Mouse (Mus musculus) gonadal fat pad, adult 2 months (tissue): ENCODE data around the gene Sorl1. TPM values are rescaled to one million over a fixed set of nuclear protein-coding genes. Genes with fewer than 3 reads are reported as not detected.
"Not testable (repeated sequence)": the region's sequence is repeated elsewhere in the genome, so short reads cannot be mapped to it uniquely, and the experiment has no call there.

Experiments
- DNase-seq: peaks from one replicate; pipeline ENCODE4 v3.0.0-alpha.2; 2012; ENCODE audit warnings: low read depth
- polyA plus RNA-seq: library from polyadenylated mRNA; depleted of rRNA; stranded (reverse); fragments of >200 nt; gene quantifications from 2 replicates; pipeline ENCODE4 v1.2.3, GENCODE M21; 2012

Sorl1 gene
- polyA plus RNA-seq, 1 experiment: 29.0 TPM

DNA sequence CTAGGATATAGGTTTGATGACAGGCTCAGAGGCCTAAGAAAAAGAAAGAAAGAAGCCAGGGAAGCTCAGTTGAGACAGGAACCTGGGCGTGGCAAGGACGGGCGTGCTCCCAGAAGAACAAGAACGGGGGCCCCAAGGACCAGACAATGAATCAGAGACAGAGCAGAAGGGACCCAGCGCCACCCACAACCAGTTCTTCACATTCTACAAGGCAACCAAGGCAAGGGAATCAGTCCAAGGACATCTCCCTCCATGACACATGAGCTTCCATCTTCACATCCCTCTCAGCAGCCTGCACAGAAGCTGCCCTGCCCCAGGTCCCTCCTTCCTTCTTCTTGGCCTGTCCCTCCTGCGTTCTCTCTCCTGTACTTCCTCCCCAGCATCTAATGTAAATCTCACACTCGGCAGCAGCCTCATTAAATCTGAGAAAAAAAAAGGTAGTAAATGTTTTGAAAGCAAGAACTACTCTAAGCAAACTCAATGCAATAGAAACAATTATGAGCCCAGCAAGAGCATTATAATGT, 30.0 kb downstream of the Sorl1 start:
- no peak for DNase-seq

DNA sequence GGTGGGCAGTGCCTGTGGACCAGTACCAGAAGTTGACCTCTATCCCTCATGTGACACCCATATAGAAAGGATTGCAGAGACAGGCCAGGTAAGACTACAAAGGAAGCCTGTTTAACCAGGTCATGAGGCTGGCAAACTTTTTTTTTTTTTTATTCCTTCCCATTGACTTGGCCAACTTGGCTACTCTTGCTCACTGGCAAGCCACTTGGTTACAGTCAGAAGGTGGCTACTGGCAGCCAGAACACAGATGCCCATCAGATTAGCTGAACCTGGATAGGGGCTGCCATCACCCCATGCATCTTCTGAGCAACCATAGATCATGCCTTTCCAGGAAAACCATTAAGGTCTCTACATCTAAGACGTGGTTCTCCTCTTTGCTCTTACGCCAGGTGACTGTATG, 31.3 kb downstream of the Sorl1 start:
- peak; percentile 66 for DNase-seq

DNA sequence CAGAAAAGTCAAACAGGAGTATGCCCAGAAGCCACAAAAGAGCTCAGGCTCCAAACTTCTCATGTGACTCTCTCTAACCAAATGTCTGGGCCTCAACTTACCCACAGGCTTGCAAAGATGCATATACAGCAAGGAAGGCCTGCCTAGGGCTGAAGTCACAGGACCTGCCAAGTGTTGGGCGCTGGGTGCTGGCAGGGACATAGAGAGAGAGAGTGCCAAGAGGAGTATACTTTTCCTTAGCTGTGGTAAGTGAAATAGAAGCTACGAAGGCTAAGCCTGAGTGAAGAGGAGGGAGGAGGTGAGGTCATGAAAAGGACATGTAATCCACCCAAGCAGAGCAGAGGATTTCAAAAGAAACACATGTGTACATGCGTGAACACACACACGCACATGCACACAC, 32.5 kb downstream of the Sorl1 start:
- no peak for DNase-seq

DNA sequence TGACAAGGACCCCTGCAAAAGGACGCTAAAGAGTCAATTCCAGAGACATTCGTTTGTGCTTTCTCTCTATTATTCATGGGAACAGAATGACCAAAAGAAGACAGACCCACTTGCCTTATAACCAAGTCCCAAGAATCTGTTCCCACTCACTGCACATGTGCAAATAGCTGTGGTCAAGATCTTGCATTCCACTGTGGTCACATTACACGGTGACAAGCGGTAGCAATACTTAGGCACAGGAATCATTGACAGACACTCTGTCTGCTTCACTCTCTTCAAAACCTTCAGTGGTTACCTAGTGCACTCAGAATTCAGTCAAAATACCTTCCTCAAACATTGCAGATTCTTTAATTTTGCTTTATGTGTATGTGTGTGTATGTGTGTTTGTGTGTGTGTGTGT, 36.2 kb downstream of the Sorl1 start:
- DNase-seq: no peak

DNA sequence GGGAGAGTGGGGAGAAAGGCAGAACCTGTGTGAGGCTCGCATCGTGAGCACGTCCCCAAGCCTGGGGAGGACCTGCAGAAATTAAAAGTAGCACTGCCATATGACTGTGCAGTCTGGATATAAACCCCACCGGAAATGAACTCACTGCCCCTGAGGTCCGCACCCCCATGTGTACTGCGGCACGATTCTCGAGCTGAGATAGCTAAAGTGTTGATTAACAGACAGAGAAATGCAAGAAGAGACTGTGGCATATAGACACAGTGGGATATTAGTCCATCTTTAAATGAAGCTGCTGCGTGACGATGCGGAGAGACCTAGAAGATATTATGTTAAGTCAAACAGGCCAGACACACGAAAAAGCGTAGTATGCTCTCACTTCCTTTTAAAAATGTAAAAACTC, 38.1 kb downstream of the Sorl1 start:
- no peak for DNase-seq

DNA sequence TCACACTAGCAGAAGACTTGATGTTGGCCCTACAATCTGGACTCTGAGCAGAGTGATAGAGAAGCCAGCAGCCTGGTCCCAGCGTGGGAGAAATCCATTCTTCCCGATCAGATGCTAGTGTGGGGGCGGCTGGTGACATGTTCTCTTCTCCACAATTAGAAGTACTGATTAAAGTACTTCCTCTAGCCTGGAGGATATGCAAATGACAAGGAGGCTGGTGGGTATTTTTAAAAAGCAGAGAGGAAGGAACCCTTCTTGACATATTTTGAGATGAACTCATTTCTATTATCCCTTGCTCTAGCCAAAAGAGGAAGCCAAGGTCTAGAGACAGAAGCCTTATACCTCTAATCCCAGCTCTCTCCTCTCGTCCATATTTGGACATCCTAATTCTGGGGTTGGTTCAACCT, 40.4 kb downstream of the Sorl1 start:
- DNase-seq: no peak

DNA sequence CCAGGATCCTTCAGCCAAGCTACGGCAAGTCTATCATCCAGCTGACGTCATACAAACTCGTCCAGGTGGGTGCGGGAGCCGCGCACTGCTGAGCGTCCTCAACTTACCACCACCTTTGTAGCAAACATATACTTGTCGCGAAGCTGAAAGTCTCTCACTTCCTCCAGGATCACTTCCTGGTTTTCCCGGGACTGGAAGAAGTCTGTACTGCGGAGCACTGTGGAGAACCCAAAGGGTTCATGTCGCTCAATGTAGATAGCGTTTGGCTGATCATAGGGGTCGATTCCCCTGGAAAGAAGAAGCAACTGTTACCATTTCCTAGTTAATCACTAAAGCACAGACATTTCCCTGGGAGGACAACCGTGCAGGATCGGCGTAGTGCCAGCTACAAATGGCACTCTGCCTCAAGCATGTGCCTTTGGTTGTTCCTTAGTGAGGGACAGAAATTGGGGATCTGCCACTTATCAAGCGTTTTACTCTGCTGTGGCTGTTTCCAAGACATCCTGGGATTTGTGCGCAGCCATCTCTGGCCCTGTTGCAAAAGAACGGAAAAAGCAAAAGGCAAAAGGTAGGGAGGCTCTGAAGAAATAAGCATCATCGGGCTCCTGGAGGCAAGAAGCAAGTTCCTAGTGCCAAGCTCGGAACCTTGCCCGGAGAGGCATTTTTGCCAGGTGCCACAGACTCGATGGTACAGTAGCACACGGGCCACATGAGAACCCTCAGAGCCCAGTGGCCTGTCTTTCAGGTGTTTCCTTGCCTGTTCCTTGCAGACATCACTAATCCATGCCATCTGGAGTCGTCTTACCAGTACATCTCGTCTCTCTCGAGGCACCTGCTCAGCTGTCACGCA, 42.2 kb downstream of the Sorl1 start:
- no peak for DNase-seq

DNA sequence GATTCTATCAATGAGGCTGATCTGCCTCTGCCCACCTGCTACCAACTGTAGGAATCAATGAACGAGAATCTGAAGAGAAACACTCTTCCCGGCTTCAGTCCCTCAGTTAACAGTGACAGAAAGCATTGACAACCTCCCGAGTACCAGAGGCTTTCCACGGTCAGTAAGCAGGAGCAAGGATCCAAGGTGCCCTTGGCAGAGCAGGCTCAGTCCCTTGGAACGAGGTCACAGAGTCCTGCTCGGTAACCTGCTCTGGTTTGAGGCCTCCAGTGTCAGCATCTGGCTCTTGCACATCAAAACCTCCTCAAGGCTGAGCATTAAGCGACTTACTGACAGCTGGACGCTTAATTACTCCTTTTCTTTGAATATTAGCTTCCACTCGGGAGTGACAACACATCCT, 43.4 kb downstream of the Sorl1 start:
- DNase-seq: no peak

DNA sequence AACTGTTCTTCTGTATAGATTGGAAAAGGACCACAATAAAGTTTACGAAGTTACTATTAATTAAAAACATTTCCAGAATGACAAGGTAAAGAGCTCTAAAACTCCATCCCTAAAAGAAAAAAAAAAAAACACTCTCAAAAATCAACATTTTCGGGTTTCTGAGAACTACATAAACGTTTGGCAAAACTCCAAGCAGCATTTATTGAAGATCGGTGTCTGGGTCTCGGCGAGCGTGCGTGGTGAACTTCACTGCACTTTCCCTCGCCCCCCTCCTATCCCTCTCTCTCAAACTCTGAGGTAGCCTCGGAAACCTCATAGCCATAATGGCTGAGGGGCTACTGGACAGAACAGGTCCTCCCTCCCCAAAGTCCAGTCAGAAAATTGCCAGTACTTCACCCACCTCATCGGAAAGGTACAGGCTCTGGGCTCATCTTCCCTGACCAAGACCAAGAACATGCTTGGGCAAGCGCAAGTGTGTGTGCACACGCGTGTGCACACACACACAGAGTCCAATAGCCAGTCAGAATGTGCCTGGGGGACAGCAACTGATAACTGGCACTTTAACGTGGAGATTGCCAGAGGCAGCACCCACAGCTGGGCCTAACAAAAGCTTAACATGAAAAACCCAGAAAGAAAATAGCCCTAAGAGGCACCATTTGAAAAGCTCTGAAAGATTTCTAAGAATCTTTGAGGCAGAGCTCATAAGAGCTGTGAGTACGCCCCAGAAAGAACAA, 46.8 kb downstream of the Sorl1 start:
- DNase-seq: no peak

DNA sequence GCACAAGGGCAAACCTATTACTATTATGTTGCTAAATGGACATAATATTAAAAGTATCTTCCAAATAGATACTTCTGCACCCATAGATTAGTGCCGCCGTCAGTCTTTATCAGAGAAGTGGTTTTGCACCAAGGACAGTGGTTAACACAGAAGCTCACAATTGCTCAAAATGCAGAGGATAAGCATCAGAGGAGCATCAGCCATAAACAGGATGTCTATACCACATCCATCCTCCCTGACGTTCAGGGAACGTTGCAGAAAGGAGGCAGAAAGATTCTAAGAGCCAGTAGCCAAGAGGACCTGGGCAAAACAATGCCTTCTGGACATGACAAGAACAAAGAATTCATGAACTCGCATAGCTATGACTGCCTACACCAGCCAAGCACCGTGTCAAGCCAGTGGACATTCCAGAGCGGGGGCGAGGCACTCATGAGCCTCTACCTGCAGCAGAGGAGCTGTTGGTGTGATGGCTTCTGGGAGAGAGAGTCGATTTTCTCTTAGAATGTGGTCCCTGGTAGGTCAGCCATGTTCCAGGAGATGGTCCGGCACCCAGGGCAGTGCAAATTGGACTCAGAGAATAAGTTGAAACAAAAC, 47.7 kb downstream of the Sorl1 start:
- DNase-seq: no peak

DNA sequence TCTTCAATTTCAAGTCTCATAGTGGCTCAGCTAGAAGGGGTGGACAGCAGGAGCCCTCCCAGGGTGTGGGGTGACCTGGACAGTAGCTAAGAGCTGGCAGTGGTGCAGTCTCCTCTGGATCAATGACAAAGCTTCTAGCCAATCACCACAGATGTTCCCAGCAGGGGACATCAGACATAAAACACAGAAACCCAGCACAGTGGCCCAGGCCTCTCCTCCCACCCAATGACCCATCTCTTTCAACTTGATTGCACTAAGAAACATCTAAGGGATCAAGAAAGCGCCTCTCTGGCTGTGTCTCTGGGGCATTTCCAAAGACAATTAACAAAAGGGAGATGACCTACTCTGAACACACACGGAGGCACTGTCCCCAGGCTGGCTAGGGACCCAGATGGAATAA, 48.9 kb downstream of the Sorl1 start:
- no peak for DNase-seq

DNA sequence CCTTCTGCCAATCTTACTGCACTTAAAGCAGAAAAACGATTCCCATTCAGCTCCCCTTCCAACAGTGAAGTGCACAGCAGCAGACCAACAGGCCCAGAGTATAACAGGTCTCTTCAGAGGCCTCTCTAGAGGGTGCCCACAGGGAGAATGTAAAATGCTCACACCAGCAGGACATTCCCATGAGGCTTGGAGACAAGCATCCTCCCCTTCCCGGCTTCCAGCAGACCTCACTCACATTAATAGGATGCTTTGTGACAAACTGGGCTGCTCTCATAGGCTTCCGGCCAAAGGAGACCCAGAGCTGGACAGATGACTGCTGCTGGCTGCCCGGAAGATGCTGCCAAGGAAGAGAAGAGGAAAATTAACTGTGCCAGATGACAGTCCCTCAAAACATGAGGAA, 52.1 kb downstream of the Sorl1 start:
- no peak for DNase-seq

DNA sequence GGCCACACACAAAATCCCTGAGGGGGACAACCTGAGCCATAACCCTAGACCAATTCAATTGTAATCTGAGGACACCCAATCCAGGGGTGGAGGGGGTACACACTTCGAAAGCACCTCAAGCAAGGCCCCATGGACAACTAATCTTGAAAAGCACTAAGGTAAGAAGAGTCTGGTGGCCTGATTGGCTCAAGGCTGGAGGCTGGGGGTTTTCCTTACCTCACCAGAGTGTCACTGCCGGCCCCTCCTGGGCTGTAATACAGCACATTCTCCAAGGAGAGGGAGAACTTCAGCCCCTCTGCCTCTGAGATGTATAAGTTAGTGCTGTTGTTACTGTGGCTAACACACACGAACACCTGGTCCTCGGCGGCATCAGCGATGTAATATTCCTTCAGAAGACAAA, 53.2 kb downstream of the Sorl1 start:
- DNase-seq: no peak

DNA sequence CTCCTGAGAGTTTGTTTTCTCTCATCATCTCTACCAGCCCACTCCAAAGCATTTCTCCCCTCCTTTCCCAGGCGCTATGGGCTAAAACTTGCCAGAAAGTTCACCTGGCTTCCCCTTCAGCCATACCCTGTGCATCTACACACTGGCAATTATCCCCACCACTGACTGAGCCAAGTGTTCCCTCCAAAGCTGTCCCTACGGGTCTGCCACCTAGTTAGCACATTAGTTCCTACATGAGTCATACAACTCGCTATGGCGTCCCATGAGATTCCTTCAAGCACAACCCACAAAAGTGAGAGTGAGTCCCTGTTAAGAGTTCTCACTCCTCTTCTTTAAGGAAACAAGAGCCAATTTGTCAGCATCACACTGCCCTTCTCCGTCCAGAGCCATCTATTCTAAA, 54.6 kb downstream of the Sorl1 start:
- no peak for DNase-seq

DNA sequence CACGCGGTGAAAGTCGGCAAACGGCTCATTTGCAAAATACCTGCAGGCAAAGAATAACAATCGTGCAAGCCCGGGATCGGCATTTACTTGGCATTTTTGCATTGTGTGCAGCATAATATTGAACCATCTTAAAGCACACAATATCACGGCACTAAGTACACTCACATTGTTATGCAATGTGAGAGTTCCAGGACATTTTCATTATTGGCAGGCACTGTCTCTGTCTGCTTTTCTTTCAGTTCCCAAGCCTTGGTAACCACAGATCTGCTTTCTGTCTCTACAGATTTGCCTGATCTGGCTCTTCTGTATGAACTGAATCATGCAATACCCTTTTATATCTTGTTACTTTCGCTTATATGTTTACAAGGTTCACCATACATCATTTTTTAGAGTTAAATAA, 56.1 kb downstream of the Sorl1 start:
- no peak for DNase-seq

DNA sequence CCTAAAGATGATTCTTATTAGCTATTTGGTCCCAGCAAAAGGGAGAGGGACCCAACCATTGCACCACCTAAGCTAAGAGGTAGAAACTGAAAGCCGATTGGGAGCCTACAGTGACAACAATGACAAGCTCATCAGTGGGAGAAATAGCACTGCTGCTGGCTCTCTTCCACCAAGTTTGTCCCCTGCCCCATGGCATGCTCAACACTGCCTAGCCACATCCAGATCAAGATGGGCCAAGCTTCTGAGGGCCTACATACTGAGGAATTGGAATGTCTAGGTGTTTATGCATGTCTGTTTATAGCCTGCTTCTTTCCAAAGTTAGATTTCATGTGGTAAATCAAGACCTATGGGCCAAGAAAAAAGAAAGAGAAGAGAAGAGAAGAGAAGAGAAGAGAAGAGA, 58.3 kb downstream of the Sorl1 start:
- no peak for DNase-seq

DNA sequence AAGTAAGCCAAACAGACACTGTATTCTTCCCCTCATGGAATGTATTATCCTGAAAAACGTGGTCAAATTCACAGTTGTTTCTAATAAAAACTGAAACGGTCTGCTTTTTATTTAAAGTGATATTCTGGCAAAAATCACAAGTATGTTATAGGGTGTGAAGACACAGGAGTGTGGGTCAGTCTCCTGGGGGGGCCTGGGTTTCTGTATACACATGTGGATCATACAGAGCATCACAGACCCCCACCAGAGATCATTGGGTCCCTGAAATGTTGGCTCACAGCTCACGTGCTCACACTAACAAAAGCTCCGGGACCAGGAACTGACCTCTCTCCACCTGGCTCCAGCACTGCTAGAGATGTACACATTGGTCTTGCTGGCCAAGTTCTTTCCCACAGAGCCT, 60.7 kb downstream of the Sorl1 start:
- no peak for DNase-seq

DNA sequence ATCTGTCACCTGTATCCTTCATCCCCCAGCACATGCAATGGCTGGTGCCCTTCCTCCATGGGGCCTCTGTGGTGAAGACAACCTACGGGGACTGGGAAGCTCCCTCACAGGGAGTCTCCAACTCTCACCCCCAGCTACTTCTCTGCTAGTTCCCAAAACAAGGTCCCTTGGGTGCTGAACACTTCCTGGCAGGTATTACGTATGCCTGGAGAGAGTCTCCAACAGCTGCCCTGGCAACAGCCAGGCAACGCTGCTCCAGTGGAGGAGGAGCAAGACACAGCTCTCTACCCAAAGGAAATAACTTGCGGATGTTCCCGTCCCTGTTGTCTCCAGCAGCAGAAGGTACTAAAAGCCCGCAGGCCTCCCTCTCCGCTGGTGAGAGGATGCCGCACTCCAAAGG, 61.8 kb downstream of the Sorl1 start:
- no peak for DNase-seq

DNA sequence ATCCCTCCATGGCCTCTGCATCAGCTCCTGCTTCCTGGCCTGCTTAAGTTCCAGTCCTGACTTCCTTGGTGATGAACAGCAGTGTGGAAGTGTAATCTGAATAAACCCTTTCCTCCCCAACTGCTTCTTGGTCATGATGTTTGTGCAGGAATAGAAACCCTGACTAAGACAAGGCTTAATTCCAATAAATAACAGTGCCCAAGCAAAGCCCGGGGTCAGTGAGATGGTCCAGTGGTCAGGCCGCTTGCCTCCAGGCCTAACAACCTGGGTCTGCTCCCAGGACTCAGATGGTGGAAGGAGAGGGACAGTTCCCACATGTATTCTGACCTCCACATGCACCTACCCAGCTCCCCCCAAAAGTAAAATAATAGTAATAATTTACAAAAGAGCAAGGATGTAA, 65.1 kb downstream of the Sorl1 start:
- DNase-seq: not testable (repeated sequence)

DNA sequence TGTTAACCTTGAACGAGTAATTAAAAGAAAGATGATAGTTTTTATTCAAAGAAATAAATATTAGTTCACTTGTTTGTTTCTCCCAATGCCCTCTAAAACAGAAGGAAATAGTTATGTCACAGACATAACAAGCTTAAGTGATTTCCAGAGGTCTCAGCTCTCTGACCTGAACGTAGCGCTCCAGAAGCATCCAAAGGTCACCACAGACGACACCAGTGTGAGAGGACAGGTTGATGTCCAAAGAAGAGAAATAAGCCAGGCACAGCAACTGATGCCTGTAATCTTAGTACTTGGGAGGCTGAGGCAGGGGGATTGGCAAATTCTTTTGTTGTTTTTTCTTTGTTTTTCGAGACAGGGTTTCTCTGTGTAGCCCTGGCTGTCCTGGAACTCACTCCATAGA, 67.5 kb downstream of the Sorl1 start:
- DNase-seq: no peak

DNA sequence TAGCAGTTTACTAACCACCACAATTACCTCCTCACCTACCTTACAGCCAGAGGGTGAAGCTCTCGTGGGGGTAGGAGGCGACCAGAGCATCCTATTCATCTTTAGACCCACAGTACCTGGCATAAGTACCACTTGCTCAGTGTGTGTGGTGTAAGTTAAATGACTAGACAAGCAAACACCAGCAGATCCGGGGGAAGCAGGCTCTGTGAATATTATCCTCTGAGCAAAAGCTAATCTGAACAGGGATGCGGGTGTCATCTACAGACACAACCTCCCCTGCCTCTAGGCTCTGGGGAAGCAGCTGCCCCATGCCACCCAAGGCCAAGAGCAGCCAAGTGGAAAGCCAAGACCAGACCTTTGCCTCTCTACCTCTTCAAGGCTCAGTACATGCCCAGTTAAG, 68.7 kb downstream of the Sorl1 start:
- no peak for DNase-seq

DNA sequence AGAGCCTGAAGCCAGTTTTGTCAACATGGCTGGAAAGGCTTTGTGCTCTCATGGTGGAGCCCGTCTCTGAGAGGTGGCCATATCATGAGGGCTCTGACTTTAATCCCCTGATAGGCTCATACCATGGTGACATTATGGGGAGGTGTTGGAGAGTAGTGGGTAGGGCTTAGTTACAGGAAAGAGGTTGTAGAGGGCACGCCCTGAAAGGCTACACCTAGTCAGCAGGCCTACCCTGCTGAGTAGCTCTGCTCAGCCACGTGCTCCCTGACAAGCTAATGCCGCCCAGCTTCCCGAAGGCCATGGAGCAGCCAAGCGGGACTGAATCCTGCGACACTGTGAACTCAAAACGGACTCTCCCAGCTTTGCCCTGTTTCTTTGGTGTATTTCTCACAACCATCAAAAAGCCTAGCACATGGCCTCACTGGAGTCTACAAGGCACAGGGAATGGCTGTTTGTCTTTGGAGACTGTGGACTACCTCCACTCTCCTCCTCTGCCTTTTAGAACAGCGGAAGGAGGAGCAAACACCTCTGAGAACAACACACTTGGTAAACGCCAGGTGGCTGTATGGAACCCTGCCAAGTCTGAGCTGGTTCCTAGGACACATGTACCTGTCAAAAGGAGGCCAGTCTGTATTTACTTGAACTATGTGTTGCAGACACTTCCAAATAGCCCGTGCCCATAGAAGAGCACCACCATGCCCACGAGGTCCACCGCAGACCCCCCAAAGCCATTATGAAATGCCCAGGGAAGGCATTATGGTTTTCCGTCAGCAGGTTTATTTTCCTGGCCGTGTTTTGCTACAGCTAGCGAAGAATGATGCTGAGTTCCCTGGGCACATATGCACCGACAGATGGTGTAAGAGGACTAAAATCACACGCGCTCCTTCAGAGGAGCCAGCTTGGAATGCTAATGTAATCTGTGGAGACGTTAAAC, 69.5 kb downstream of the Sorl1 start:
- no peak for DNase-seq
